Mouse (Mus musculus) hindbrain, postnatal 0 days (tissue): Measurements from ENCODE around the gene Chn2. TPM values are rescaled to one million over a fixed set of nuclear protein-coding genes. Genes with fewer than 3 reads are reported as not detected.
A peak's percentile ranks its signal among the peaks of the same experiment; 100 is the strongest.

Experiments
- ATAC-seq: fragments of 200-750 bp; cut with Nextera tagmentation; 2 replicates; pipeline ENCODE4 v1.8.0; 2017; ENCODE audit warnings: mild to moderate bottlenecking, moderate TSS enrichment, moderate library complexity
- DNase-seq: peaks from one replicate; pipeline ENCODE4 v3.0.0-alpha.2; 2015; ENCODE audit warnings: low spot score
- H3K27ac ChIP-seq: fragments of 300-500 bp; sonication (generic); 2 replicates; pipeline ENCODE4 v1.5.1; 2014; ENCODE audit warnings: mild to moderate bottlenecking
- H3K27me3 ChIP-seq: fragments of 300-500 bp; sonication (generic); 2 replicates; pipeline ENCODE4 v1.6.1; 2014; ENCODE audit warnings: low read length, mixed read lengths; ENCODE audit not compliant: insufficient read depth
- H3K36me3 ChIP-seq: fragments of 300-500 bp; sonication (generic); 2 replicates; pipeline ENCODE4 v1.6.1; 2014; ENCODE audit warnings: low read length, mixed read lengths; ENCODE audit not compliant: insufficient read depth
- H3K4me1 ChIP-seq: fragments of 300-500 bp; sonication (generic); 2 replicates; pipeline ENCODE4 v1.6.1; 2014; ENCODE audit warnings: antibody characterized with exemption, low read length, mixed read lengths; ENCODE audit not compliant: insufficient read depth
- H3K4me2 ChIP-seq: fragments of 300-500 bp; sonication (generic); 2 replicates; pipeline ENCODE4 v1.6.1; 2014; ENCODE audit warnings: low read depth, mild to moderate bottlenecking, low read length, moderate library complexity, mixed read lengths
- H3K4me3 ChIP-seq: fragments of 300-500 bp; sonication (generic); 2 replicates; pipeline ENCODE4 v1.5.1; 2014; ENCODE audit warnings: low read length
- H3K9ac ChIP-seq: fragments of 300-500 bp; sonication (generic); replicated peaks from 2 replicates; pipeline ENCODE4 v1.6.1; 2014; ENCODE audit warnings: mild to moderate bottlenecking, low read length, moderate library complexity, mixed read lengths
- H3K9me3 ChIP-seq: fragments of 300-500 bp; sonication (generic); 2 replicates; pipeline ENCODE4 v1.6.1; 2016; ENCODE audit warnings: low read length, mixed read lengths
- CTCF ChIP-seq: IDR thresholded peaks from 2 replicates; pipeline ENCODE4 v1.5.1; 2016; ENCODE audit warnings: antibody characterized with exemption, control low read depth, low read depth
- WGBS: fragments of 180-500 bp; shearing (Covaris S2); extraction: QIAGEN DNeasy Blood & Tissue Kit; methylation state at CpG from one replicate; pipeline ENCODE4 v1.1.7; 2014; 5-methylcytosine and 5-hydroxymethylcytosine counted together
- polyA plus RNA-seq: library from polyadenylated mRNA; unstranded; fragments of >200 nt; fragmentation: Nextera tagmentation; extraction: Ambion mirVana; gene quantifications from 2 replicates; pipeline ENCODE4 v1.2.1, GENCODE M21; 2015
- total RNA-seq: library from RNA; depleted of rRNA; stranded (reverse); fragments of >200 nt; gene quantifications from 2 replicates; pipeline ENCODE4 v1.2.3, GENCODE M21; 2014; rRNA removed

The Chn2 gene
- total and polyA plus RNA-seq, 2 experiments from 2014 or later = 21.2 to 43.8 TPM

GRCm38 (mm10) chr6:54331765-54332164 lies 292.4 kb downstream of the Chn2 start:
- TF ChIP-seq CTCF = no peak
- H3K4me2 ChIP-seq = no peak overlapping the region
- H3K27me3 ChIP-seq = peaks cover 26% of the 10 kb centered on the region
- H3K9ac ChIP-seq = no peak overlapping the region
- H3K4me1 ChIP-seq = peaks cover 5% of the 10 kb centered on the region
- no peak overlapping the region for H3K4me3 ChIP-seq
- WGBS = 23% methylated on average over 10 of the region's 10 CpGs
- H3K9me3 ChIP-seq = no peaks in the 10 kb centered on the region
- no peaks in the 10 kb centered on the region for H3K36me3 ChIP-seq
- no peak overlapping the region for H3K27ac ChIP-seq
- ATAC-seq (no peak), DNase-seq (peak; percentile 54)

GRCm38 (mm10) chr6:54332203-54332602 lies 292.8 kb downstream of the Chn2 start:
- DNase-seq = no peak
- Histone ChIP-seq H3K27me3 (peaks cover 26% of the 10 kb centered on the region; the same call in 1 of the 2 replicates), H3K9me3 (no peaks in the 10 kb centered on the region), H3K36me3 (no peaks in the 10 kb centered on the region), H3K9ac (no peak overlapping the region), H3K4me2 (no peak overlapping the region), H3K4me1 (peaks cover 5% of the 10 kb centered on the region), H3K27ac (no peak overlapping the region), H3K4me3 (no peak overlapping the region)
- no peak for ATAC-seq
- 33% methylated on average over 8 of the region's 8 CpGs for WGBS
- no peak for TF ChIP-seq CTCF

DNA sequence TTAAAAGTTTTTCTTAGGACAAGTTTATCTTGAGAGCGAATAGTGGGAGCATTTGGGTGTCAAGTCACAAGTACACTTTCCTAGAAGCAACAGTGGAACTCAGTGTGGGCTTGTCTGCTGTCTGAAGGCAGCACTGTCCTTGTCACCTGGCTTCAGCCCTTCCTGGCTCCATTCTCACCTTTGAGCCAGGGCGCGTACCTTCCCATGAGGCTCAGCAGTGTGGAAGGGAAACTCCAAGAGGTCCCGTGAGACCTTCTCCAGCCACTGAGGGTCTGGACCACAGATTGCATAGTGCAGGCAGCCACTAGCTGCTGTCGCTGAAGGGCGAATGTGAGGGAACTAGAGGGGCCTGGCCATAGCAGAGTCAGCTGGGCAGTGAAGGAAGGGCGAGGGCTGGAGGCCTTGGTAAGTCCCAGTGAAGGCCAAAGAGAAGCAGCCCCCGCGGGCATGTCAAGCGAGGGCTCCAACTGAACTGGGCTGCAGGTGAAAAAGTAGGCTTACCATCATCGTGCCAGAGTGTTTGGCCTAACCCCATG lies 293.8 kb downstream of the Chn2 start:
- Histone ChIP-seq H3K27me3 (peaks cover 19% of the 10 kb centered on the region; the same call in 1 of the 2 replicates), H3K4me3 (no peak overlapping the region), H3K27ac (no peak overlapping the region), H3K9me3 (no peaks in the 10 kb centered on the region), H3K9ac (no peak overlapping the region), H3K36me3 (no peaks in the 10 kb centered on the region), H3K4me1 (peaks cover 5% of the 10 kb centered on the region; the same call in 1 of the 2 replicates), H3K4me2 (no peak overlapping the region)
- WGBS = 64% methylated on average over 11 of the region's 11 CpGs
- DNase-seq (no peak), ATAC-seq (no peak)
- no peak for TF ChIP-seq CTCF

GRCm38 (mm10) chr6:54333652-54334396 lies 294.5 kb downstream of the Chn2 start:
- no peaks in the 10 kb centered on the region for H3K36me3 ChIP-seq
- no peak overlapping the region for H3K4me3 ChIP-seq
- no peak overlapping the region for H3K27ac ChIP-seq
- peaks cover 5% of the 10 kb centered on the region; the same call in 1 of the 2 replicates for H3K4me1 ChIP-seq
- peaks cover 13% of the 10 kb centered on the region; the same call in 1 of the 2 replicates for H3K27me3 ChIP-seq
- ATAC-seq (no peak), DNase-seq (no peak)
- TF ChIP-seq CTCF = no peak
- H3K4me2 ChIP-seq = no peak overlapping the region
- no peak overlapping the region for H3K9ac ChIP-seq
- no peaks in the 10 kb centered on the region for H3K9me3 ChIP-seq
- 47% methylated on average over 9 of the region's 9 CpGs for WGBS

DNA sequence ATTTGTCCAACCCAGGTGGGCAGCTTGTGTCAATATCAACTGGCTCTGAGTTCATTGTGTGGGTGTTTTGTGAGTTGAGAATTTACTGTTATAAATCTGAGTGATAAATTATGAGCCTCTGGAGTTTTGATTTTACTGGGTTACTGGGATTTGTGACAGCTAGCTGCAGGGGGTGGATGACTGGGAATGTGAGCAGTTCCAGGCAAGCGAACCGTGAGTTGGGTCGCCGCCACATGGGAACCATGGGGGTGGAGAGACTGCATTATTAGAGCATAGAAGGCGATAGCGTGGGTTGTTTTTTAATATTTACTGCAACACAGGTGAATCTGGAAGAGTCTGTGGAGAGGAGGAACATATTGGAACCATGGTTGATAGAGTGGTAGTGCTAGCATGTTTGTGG lies 298.0 kb downstream of the Chn2 start:
- Histone ChIP-seq H3K36me3 (no peaks in the 10 kb centered on the region), H3K27me3 (no peaks in the 10 kb centered on the region), H3K9me3 (no peaks in the 10 kb centered on the region), H3K9ac (no peak overlapping the region), H3K4me2 (no peak overlapping the region), H3K4me3 (no peak overlapping the region), H3K4me1 (peaks cover 5% of the 10 kb centered on the region; the same call in 1 of the 2 replicates), H3K27ac (no peak overlapping the region)
- 56% methylated on average over 6 of the region's 6 CpGs for WGBS
- no peak for ATAC-seq
- no peak for TF ChIP-seq CTCF
- no peak for DNase-seq

DNA sequence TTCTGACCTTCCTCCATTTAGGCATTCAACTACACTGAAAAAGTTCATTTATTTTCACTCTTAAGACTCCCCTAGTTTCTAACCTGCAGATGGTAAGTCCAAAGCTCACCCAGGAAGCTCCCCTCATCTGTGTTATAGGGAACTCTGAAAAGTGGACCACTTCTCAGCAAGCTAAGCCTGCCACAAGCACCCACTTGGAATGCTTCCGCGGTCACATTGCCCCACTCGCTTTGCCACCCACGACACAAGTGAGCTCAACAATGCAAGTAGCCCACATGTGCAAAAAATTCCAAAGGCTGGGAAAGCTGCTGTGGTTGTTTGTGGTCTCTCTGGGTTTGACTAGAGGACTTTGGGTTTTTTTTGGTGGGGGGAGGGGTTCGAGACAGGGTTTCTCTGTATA lies 301.8 kb downstream of the Chn2 start:
- Histone ChIP-seq H3K36me3 (no peaks in the 10 kb centered on the region), H3K4me1 (no peaks in the 10 kb centered on the region), H3K27ac (no peak overlapping the region), H3K9me3 (no peaks in the 10 kb centered on the region), H3K9ac (no peak overlapping the region), H3K4me3 (no peak overlapping the region), H3K4me2 (no peak overlapping the region), H3K27me3 (no peaks in the 10 kb centered on the region)
- 92% methylated on average over 5 of the region's 5 CpGs for WGBS
- ATAC-seq (no peak), DNase-seq (no peak)
- TF ChIP-seq CTCF = no peak

GRCm38 (mm10) chr6:54342223-54342622 lies 302.9 kb downstream of the Chn2 start:
- WGBS = 74% methylated on average over 10 of the region's 10 CpGs
- ATAC-seq (no peak), DNase-seq (no peak)
- H3K9ac ChIP-seq = no peak overlapping the region
- H3K9me3 ChIP-seq = no peaks in the 10 kb centered on the region
- no peak overlapping the region for H3K27ac ChIP-seq
- no peak for TF ChIP-seq CTCF
- no peaks in the 10 kb centered on the region for H3K4me1 ChIP-seq
- no peaks in the 10 kb centered on the region for H3K27me3 ChIP-seq
- H3K4me2 ChIP-seq = no peak overlapping the region
- no peak overlapping the region for H3K4me3 ChIP-seq
- no peaks in the 10 kb centered on the region for H3K36me3 ChIP-seq

Other genes starting within 250 kb of the Chn2 start
- gene Tril, start 218.7 kb upstream of the Chn2 start, total RNA-seq = 73.8 and 83.7 TPM in 2 replicates
- gene Tril, start 218.7 kb upstream of the Chn2 start, polyA plus RNA-seq = 35.9 and 39.6 TPM in 2 replicates
- not detected in 2 replicates for gene Cpvl, start 60.9 kb upstream of the Chn2 start, total RNA-seq
- gene Cpvl, start 60.9 kb upstream of the Chn2 start, polyA plus RNA-seq = 0.15 and 0.19 TPM in 2 replicates